In the genomic region with DNA sequence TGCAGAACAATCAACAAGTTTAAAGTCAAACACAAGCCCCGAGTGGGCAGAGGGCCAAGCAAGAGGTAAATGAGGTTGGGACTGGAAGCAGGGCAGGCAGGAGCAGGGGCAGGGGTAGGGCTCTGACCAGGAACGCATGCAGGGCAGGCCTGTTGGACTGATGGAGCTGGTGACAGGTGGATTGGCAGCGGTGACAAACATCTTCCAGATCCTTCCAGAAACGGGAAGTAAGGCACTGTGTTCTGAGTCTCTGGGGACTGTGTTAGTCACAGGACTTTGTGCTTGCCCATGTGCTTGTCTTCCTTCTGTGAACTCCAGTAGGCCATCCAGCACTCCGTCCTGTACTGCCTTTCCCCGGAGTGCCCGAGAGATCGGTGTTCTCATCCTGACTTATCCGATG, we compare ENCODE assay signal across 15 mouse cellular contexts. TPM values are rescaled to one million over a fixed set of nuclear protein-coding genes. Genes with fewer than 3 reads are reported as not detected.
A peak's percentile ranks its signal among the peaks of the same experiment; 100 is the strongest.
DNase-seq lines count a peak whose midpoint lies in the region; ATAC-seq and TF ChIP-seq lines count a peak whose summit lies in the region.
"Had no signal": no experiment of that assay in that cellular context is flagged by ENCODE, and none has a peak within 500 bp of the region (broad histone marks: within the 10 kb centered on the region; RNA-seq: fewer than 3 reads in every experiment).

No protein-coding gene starts in this region.

- TF ChIP-seq CTCF in kidney, adult 2 months (conservative IDR thresholded peaks at IDR 0.05; ENCODE audit: insufficient read depth, insufficient read length, low read depth, low read length): no peak
- no peak for TF ChIP-seq CTCF in intestine, postnatal 0 days (IDR thresholded peaks at IDR 0.05; ENCODE audit: low read depth)

- no peaks in the 10 kb centered on the region for H3K4me1 ChIP-seq in kidney, adult 2 months (ENCODE audit: control insufficient read depth, insufficient read depth, low read length)
- no peaks in the 10 kb centered on the region for H3K4me1 ChIP-seq in intestine, postnatal 0 days (replicated peaks; ENCODE audit: control insufficient read depth, insufficient read depth, low read length)
- H3K4me1 ChIP-seq: neural tube, embryonic 12.5 days had no signal

- no peak overlapping the region for H3K4me3 ChIP-seq in kidney, adult 2 months (ENCODE audit: insufficient read depth, low read depth, low read length)
- H3K4me3 ChIP-seq in intestine, postnatal 0 days (ENCODE audit: low read depth, low read length): no peak overlapping the region
- H3K4me3 ChIP-seq: neural tube, embryonic 12.5 days had no signal

- no peak overlapping the region for H3K4me2 ChIP-seq in intestine, postnatal 0 days (replicated peaks; ENCODE audit: low read depth)
- H3K4me2 ChIP-seq: neural tube, embryonic 12.5 days had no signal

- H3K9me3 ChIP-seq in intestine, postnatal 0 days (ENCODE audit: control insufficient read depth): no peaks in the 10 kb centered on the region
- H3K9me3 ChIP-seq: neural tube, embryonic 12.5 days had no signal

- no peak overlapping the region for H3K9ac ChIP-seq in intestine, postnatal 0 days (ENCODE audit: low read depth, low read length)
- H3K9ac ChIP-seq: liver, embryonic 14.5 days; neural tube, embryonic 12.5 days had no signal

- peak; percentile 68 to 70 for ATAC-seq in hematopoietic stem cell, adult 5-6 weeks (replicated peaks in 1 of 2; ENCODE audit: insufficient read depth in 1 of 2, low FRiP score in 2 of 2, low TSS enrichment in 1 of 2, low read depth in 1 of 2, poor library complexity in 2 of 2, severe bottlenecking in 2 of 2)
- no peak for ATAC-seq in intestine, postnatal 0 days
- ATAC-seq: forebrain, embryonic 16.5 days had no signal

- no peak overlapping the region for H3K27ac ChIP-seq in kidney, adult 2 months (ENCODE audit: insufficient read depth, low read depth, low read length)
- H3K27ac ChIP-seq in intestine, postnatal 0 days (ENCODE audit: low read depth, low read length): no peak overlapping the region
- H3K27ac ChIP-seq: liver, embryonic 14.5 days; neural tube, embryonic 12.5 days had no signal

- no peaks in the 10 kb centered on the region for H3K36me3 ChIP-seq in kidney, adult 2 months (ENCODE audit: control insufficient read depth, insufficient read depth, low read length)
- H3K36me3 ChIP-seq in intestine, postnatal 0 days (ENCODE audit: control insufficient read depth, insufficient read depth): no peaks in the 10 kb centered on the region; the same call in 1 of the 2 replicates
- H3K36me3 ChIP-seq: neural tube, embryonic 12.5 days had no signal

- 67% methylated on average over 9 of the region's 9 CpGs for WGBS in kidney, adult 2 months
- 68% methylated on average over 9 of the region's 9 CpGs for WGBS in intestine, postnatal 0 days

- peak; percentile 21 for DNase-seq in kidney, adult 2 months
- DNase-seq in kidney, adult 18-20 months: no peak
- DNase-seq in A20 (ENCODE audit: low read depth, low spot score): peak; percentile 44
- DNase-seq in heart, adult 8-10 months (ENCODE audit: low spot score): peak; percentile 55
- DNase-seq in cerebellum, postnatal 4 days (ENCODE audit: low spot score in 2 of 2): no peak
- no peak for DNase-seq in thymus, postnatal 14 days
- DNase-seq: adrenal gland, postnatal 10 days; cerebellum, adult 8-10 months; kidney, adult 9 months; right cerebral cortex, adult 18-20 months had no signal

- TF ChIP-seq POLR2A in kidney, adult 2 months (IDR thresholded peaks at IDR 0.05; ENCODE audit: low read depth, low read length): no peak

- H3K27me3 ChIP-seq in kidney, adult 2 months (replicated peaks; ENCODE audit: control insufficient read depth, insufficient read depth, low read length): no peaks in the 10 kb centered on the region
- no peaks in the 10 kb centered on the region for H3K27me3 ChIP-seq in intestine, postnatal 0 days (replicated peaks; ENCODE audit: control insufficient read depth, insufficient read depth, low read length)
- H3K27me3 ChIP-seq: neural tube, embryonic 12.5 days had no signal

RNA-seq across cellular contexts. Expression of a gene that starts 9.6 kb away (rescaled TPM):
- polyA plus RNA-seq in kidney, adult 2 months (2012; rRNA removed): 442 and 596 TPM in 2 replicates
- 10 to 100 TPM; 63.1 to 78.6 (median 72.3) TPM for total RNA-seq in heart, adult 8-10 months (2022)
- total RNA-seq in hematopoietic stem cell, adult 5-6 weeks (2017): 114 and 124 TPM in 2 replicates
- 191 and 210 TPM in 2 replicates for polyA plus RNA-seq in intestine, postnatal 0 days (2015; fragmentation: Nextera tagmentation; extraction: Ambion mirVana)

RNA-seq across cellular contexts. Expression of a gene that starts 10.3 kb away (rescaled TPM):
- polyA plus RNA-seq in kidney, adult 2 months (2012; rRNA removed): 39.6 and 40.2 TPM in 2 replicates
- 10 to 100 TPM; 33.9 to 37.7 (median 34.7) TPM for total RNA-seq in heart, adult 8-10 months (2022)
- 42.7 and 43.3 TPM in 2 replicates for total RNA-seq in hematopoietic stem cell, adult 5-6 weeks (2017)
- 22.7 and 24.0 TPM in 2 replicates for polyA plus RNA-seq in intestine, postnatal 0 days (2015; fragmentation: Nextera tagmentation; extraction: Ambion mirVana)

RNA-seq across cellular contexts. Expression of a gene that starts 10.8 kb away (rescaled TPM):
- polyA plus RNA-seq in kidney, adult 2 months (2012; rRNA removed): 3.1 and 3.6 TPM in 2 replicates
- 1 to 10 TPM; 1.7 to 2.6 (median 2.0) TPM for total RNA-seq in heart, adult 8-10 months (2022)
- total RNA-seq in hematopoietic stem cell, adult 5-6 weeks (2017): 1.3 and 2.2 TPM in 2 replicates
- polyA plus RNA-seq in intestine, postnatal 0 days (2015; fragmentation: Nextera tagmentation; extraction: Ambion mirVana): 4.1 and 4.7 TPM in 2 replicates

RNA-seq across cellular contexts. Expression of a gene that starts 11.5 kb away (rescaled TPM):
- polyA plus RNA-seq in kidney, adult 2 months (2012; rRNA removed): 4.3 and 4.5 TPM in 2 replicates
- total RNA-seq in heart, adult 8-10 months (2022): 1 to 10 TPM; 1.9 to 2.2 (median 2.0) TPM
- 22.9 and 39.6 TPM in 2 replicates for total RNA-seq in hematopoietic stem cell, adult 5-6 weeks (2017)
- polyA plus RNA-seq in intestine, postnatal 0 days (2015; fragmentation: Nextera tagmentation; extraction: Ambion mirVana): 7.7 and 8.8 TPM in 2 replicates

RNA-seq across cellular contexts. Expression of a gene that starts 12.9 kb away (rescaled TPM):
- 8.8 and 11.0 TPM in 2 replicates for polyA plus RNA-seq in kidney, adult 2 months (2012; rRNA removed)
- total RNA-seq in heart, adult 8-10 months (2022): 1 to 10 TPM in 1 of 4 experiments, under 1 TPM in 3; 0.55 to 1.4 (median 0.84) TPM
- 0.13 and 0.25 TPM in 2 replicates for total RNA-seq in hematopoietic stem cell, adult 5-6 weeks (2017)
- 24.8 and 27.1 TPM in 2 replicates for polyA plus RNA-seq in intestine, postnatal 0 days (2015; fragmentation: Nextera tagmentation; extraction: Ambion mirVana)

Comparison
In these comparisons a context has a peak if more than half of its experiments do, and no peak if none do; other contexts are left out.
1. DNase-seq: peak in kidney, adult 2 months (single experiment), A20 (single experiment) and heart, adult 8-10 months (single experiment); none in kidney, adult 18-20 months (single experiment), cerebellum, postnatal 4 days (0 of 2) and thymus, postnatal 14 days (single experiment).